Mouse (Mus musculus) testis, postnatal 10 days (tissue): Measurements from ENCODE around the gene Fgf18.

Experiments used
- DNase-seq: peaks from one replicate; pipeline ENCODE4 v3.0.0; 2021; ENCODE audit warnings: low spot score

Fgf18 gene

GRCm38 (mm10) chr11:33070520-33070919, 76.7 kb downstream of the Fgf18 start:
- DNase-seq, result no peak
